Comparison of ENCODE assay signal across 1 mouse cellular context in genomic region chr13:62760432-62761415, GRCm38 (mm10).
TF ChIP-seq lines count a peak whose summit lies in the region.

Gene Platr25, minus strand, starts transcription at chr13:62760709.

TF ChIP-seq in CH12.LX, 34 proteins besides CTCF, POLR2A, EP300 and RAD21 (continued from another document):
- TF ChIP-seq MYC (IDR thresholded peaks at IDR 0.05; ENCODE audit: low read depth, low read length) (peak; percentile 47; the same call in 1 of the 2 replicates), CHD2 (IDR thresholded peaks at IDR 0.05; ENCODE audit: low read length) (0 out of 2 replicates have a peak, but pooled peaks have one; percentile 11), MAX (IDR thresholded peaks at IDR 0.05; ENCODE audit: low read length) (peak; percentile 65), E2F4 (IDR thresholded peaks at IDR 0.05; ENCODE audit: insufficient replicate concordance, low read depth, low read length) (peak; percentile 79; the same call in 1 of the 2 replicates), NELFE (IDR thresholded peaks at IDR 0.05; ENCODE audit: low read depth, low read length) (peak; percentile 43; the same call in 1 of the 2 replicates)
TF ChIP-seq in CH12.LX: peak in this region for 14; not testable (repeated sequence) for 20.
